Mouse (Mus musculus) megakaryocyte, embryonic 14.5 days (primary cell): ENCODE measurements around the gene Sdccag8.
"Not testable (repeated sequence)": the region's sequence is repeated elsewhere in the genome, so short reads cannot be mapped to it uniquely, and the experiment has no call there.

Experiments used
- FLI1 ChIP-seq: IDR thresholded peaks from 2 replicates; pipeline ENCODE4 v1.6.1; 2012; ENCODE audit warnings: low read length, inconsistent platforms, mixed read lengths
- GATA1 ChIP-seq: IDR thresholded peaks from 3 replicates; pipeline ENCODE4 v1.6.1; 2012; ENCODE audit warnings: mixed read lengths, low read length, inconsistent platforms, borderline replicate concordance

DNA sequence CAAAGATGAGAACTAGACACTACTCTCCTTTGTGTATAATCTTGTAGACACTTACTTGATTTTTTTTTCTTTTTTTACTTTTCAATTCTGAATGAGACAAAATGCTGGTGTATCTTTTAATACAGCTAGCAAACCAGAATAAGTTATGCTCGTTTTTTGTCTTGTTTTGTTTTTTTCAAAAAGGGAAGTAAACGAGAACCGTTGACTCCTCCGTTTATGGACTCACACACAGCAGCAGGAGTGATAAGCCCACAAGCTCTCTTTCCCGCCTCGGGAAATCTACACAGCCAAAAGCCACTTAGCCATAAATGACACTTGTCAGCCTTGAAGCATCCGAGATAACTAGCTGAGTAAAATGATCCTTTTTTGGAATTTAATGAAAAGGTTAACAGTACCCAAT is 22.1 kb downstream of the Sdccag8 start:
- TF ChIP-seq GATA1, FLI1: not testable (repeated sequence)
